Mouse (Mus musculus) liver, embryonic 12.5 days (tissue): Measurements from ENCODE around the gene Dido1. TPM values are rescaled to one million over a fixed set of nuclear protein-coding genes. Genes with fewer than 3 reads are reported as not detected.

Experiments
- ATAC-seq: fragments of 200-750 bp; cut with Nextera tagmentation; 2 replicates; pipeline ENCODE4 v1.8.0; 2017; ENCODE audit warnings: moderate number of reproducible peaks, mild to moderate bottlenecking, moderate library complexity
- H3K27ac ChIP-seq: fragments of 300-500 bp; sonication (generic); 2 replicates; pipeline ENCODE4 v1.5.1; 2016; ENCODE audit warnings: mild to moderate bottlenecking
- H3K27me3 ChIP-seq: fragments of 300-500 bp; sonication (generic); replicated peaks from 2 replicates; pipeline ENCODE4 v1.6.1; 2016; ENCODE audit warnings: mild to moderate bottlenecking, moderate library complexity
- H3K36me3 ChIP-seq: fragments of 300-500 bp; sonication (generic); 2 replicates; pipeline ENCODE4 v1.6.1; 2016; ENCODE audit warnings: mild to moderate bottlenecking, moderate library complexity
- H3K4me1 ChIP-seq: fragments of 300-500 bp; sonication (generic); 2 replicates; pipeline ENCODE4 v1.6.1; 2016
- H3K4me2 ChIP-seq: fragments of 300-500 bp; sonication (generic); 2 replicates; pipeline ENCODE4 v1.6.1; 2016; ENCODE audit warnings: mild to moderate bottlenecking, moderate library complexity
- H3K4me3 ChIP-seq: fragments of 300-500 bp; sonication (generic); 2 replicates; pipeline ENCODE4 v1.5.1; 2016; ENCODE audit warnings: mild to moderate bottlenecking, moderate library complexity
- H3K9ac ChIP-seq: fragments of 300-500 bp; sonication (generic); 2 replicates; pipeline ENCODE4 v1.6.1; 2016; ENCODE audit warnings: mild to moderate bottlenecking, moderate library complexity
- H3K9me3 ChIP-seq: fragments of 300-500 bp; sonication (generic); replicated peaks from 2 replicates; pipeline ENCODE4 v1.6.1; 2016; ENCODE audit warnings: mild to moderate bottlenecking, moderate library complexity
- WGBS: fragments of 180-500 bp; shearing (Covaris S2); methylation state at CpG from one replicate; pipeline ENCODE4 v1.1.7; 2016; ENCODE audit not compliant: insufficient replicate concordance; 5-methylcytosine and 5-hydroxymethylcytosine counted together
- polyA plus RNA-seq: library from polyadenylated mRNA; unstranded; fragments of >200 nt; fragmentation: Nextera tagmentation; extraction: Ambion mirVana; gene quantifications from 2 replicates; pipeline ENCODE4 v1.2.1, GENCODE M21; 2016

The Dido1 gene
- polyA plus RNA-seq, 1 experiment from 2014 or later: 21.5 TPM

- Histone ChIP-seq H3K36me3 (peaks cover 24% of the 10 kb centered on the region), H3K9ac (peak overlapping the region; percentile 91), H3K9me3 (no peaks in the 10 kb centered on the region), H3K27ac (peak overlapping the region; percentile 95), H3K4me3 (peak overlapping the region; percentile 72), H3K4me2 (peak overlapping the region; percentile 94), H3K4me1 (peaks cover 88% of the 10 kb centered on the region), H3K27me3 (no peaks in the 10 kb centered on the region)
- WGBS: under 1% methylated on average over 66 of the region's 66 CpGs
- ATAC-seq: peak; percentile 92
Observed at GRCm38 (mm10) chr2:180701767-180702621, 7.8 kb downstream of the Dido1 start.

DNA sequence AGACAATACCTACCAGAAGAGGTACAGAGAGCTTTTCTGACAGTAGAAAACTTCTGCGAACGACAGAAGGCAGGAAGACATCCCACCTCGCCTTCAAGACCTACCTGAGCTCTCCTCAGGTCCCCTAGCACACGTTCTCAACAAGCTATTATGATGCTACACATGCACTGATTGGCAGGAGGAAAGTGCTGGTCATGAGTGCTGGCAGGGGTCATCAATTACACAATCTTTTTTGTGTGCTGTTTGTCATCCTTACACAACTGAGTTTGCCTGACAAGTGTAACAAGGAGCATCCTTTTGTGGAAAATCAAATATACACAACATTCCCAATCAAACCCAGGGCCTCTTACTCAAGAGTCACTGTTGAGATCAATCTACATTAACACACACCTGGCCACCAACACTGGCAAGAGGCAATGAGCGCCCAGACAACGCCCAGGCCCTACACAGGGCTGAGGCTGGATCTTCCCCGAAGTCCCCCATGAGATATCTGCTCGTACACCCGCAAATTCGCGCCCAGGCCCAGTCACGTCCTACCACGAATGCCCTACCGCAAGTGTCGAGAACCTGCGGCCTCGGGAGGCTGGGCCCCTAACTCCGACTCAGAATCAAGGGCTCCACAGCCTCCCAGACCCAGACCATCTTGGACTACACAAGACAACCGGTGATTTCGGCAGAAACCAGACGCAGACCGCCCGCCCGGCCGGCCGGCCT, 8.6 kb downstream of the Dido1 start:
- H3K27ac ChIP-seq: peak overlapping the region; percentile 95
- peak overlapping the region; percentile 72 for H3K4me3 ChIP-seq
- peaks cover 17% of the 10 kb centered on the region for H3K36me3 ChIP-seq
- WGBS: 3% methylated on average over 26 of the region's 26 CpGs
- ATAC-seq: peak; percentile 48
- peaks cover 90% of the 10 kb centered on the region for H3K4me1 ChIP-seq
- H3K9ac ChIP-seq: peak overlapping the region; percentile 91
- H3K27me3 ChIP-seq: no peaks in the 10 kb centered on the region
- no peaks in the 10 kb centered on the region for H3K9me3 ChIP-seq
- H3K4me2 ChIP-seq: peak overlapping the region; percentile 94

- H3K36me3 ChIP-seq: peaks cover 9% of the 10 kb centered on the region
- no peaks in the 10 kb centered on the region for H3K9me3 ChIP-seq
- WGBS: 50% methylated on average over 5 of the region's 5 CpGs
- H3K27ac ChIP-seq: peak overlapping the region; percentile 95
- peak overlapping the region; percentile 94 for H3K4me2 ChIP-seq
- H3K27me3 ChIP-seq: no peaks in the 10 kb centered on the region
- H3K4me1 ChIP-seq: peaks cover 90% of the 10 kb centered on the region
- H3K4me3 ChIP-seq: peak overlapping the region; percentile 72
- H3K9ac ChIP-seq: peak overlapping the region; percentile 91
- ATAC-seq: no peak
Observed at GRCm38 (mm10) chr2:180700457-180700856, 9.3 kb downstream of the Dido1 start.

- no peak overlapping the region for H3K9ac ChIP-seq
- no peaks in the 10 kb centered on the region for H3K9me3 ChIP-seq
- H3K4me2 ChIP-seq: no peak overlapping the region
- H3K27me3 ChIP-seq: no peaks in the 10 kb centered on the region
- 46% methylated on average over 2 of the region's 2 CpGs for WGBS
- ATAC-seq: no peak
- H3K4me1 ChIP-seq: peaks cover 77% of the 10 kb centered on the region
- H3K4me3 ChIP-seq: no peak overlapping the region
- H3K27ac ChIP-seq: no peak overlapping the region
- H3K36me3 ChIP-seq: peaks cover 18% of the 10 kb centered on the region
Observed at GRCm38 (mm10) chr2:180695176-180695575, 14.6 kb downstream of the Dido1 start.

DNA sequence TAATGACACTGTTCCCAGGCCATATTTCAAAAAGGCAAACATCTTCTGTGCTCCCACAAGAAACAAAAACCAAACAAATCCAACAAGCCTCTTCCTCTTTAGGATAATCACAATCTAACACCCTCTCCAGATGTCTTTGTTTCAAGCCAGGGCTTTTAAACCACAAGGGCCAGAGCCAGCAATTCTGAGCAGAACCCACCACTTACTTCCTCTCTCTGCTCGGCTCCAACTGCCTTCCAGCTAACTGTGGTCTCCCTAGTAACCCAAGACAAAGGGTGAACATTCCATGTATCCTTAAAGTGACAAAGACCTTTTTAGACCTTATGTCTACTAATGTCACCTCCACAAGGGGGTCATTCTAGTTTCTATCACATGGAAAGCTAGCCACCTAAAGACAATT, 17.2 kb downstream of the Dido1 start:
- Histone ChIP-seq H3K4me2 (no peak overlapping the region), H3K4me3 (no peak overlapping the region), H3K36me3 (peaks cover 43% of the 10 kb centered on the region), H3K9me3 (no peaks in the 10 kb centered on the region), H3K27ac (peak overlapping the region; percentile 27; the same call in 1 of the 2 replicates), H3K9ac (no peak overlapping the region), H3K4me1 (peaks cover 52% of the 10 kb centered on the region), H3K27me3 (no peaks in the 10 kb centered on the region)
- 3% methylated on average over 1 of the region's 1 CpGs for WGBS
- no peak for ATAC-seq

GRCm38 (mm10) chr2:180689841-180690240, 20.0 kb downstream of the Dido1 start:
- Histone ChIP-seq H3K36me3 (peaks cover 71% of the 10 kb centered on the region), H3K27ac (no peak overlapping the region), H3K9me3 (no peaks in the 10 kb centered on the region), H3K4me1 (peaks cover 34% of the 10 kb centered on the region), H3K4me2 (no peak overlapping the region), H3K4me3 (no peak overlapping the region), H3K9ac (no peak overlapping the region), H3K27me3 (no peaks in the 10 kb centered on the region)
- WGBS: 78% methylated on average over 5 of the region's 5 CpGs
- no peak for ATAC-seq

DNA sequence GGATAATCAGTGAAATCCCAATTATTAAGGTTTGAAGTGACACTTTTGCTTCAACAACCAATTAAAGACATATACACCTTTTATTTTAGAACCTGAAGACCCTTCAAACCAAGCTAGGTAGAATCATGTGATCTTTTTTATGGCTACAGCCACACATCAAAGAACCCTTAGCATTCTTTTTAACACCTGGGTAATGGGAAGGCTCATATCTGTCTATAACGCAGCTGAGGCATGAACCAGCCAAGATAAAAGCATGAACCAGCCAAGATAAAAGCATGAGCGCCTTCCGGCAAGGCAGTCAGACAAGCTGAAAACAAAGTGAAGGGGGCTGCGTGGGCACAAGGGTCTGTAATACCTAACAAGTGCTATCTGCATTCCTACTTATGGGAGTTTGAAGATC, 25.8 kb downstream of the Dido1 start:
- Histone ChIP-seq H3K9ac (peak overlapping the region; percentile 25; the same call in 1 of the 2 replicates), H3K4me2 (peak overlapping the region; percentile 32)
- 0 out of 2 replicates have a peak, but pooled peaks have one; percentile 25 for ATAC-seq

DNA sequence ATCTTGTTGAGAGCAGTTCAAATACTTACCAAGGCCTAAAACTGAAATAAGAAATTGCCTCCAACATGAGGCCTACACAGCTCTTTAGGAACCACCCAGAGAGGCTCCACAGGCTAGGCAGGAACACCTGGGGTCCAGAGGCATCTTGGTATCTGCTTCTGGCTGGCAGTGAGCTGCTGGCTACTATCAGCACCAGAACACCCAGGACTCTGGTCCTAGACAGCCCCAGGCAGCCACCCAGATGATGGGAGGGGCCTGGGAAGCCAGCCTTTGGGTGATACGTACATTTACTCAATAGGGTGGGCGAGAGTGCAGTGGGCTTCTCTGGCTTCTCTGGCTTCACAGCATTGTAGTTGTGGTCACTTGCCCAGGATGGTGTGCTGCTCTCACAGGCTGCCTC, 26.3 kb downstream of the Dido1 start:
- Histone ChIP-seq H3K9me3 (no peaks in the 10 kb centered on the region), H3K4me3 (no peak overlapping the region), H3K36me3 (peaks cover 90% of the 10 kb centered on the region), H3K27me3 (no peaks in the 10 kb centered on the region), H3K4me1 (peaks cover 38% of the 10 kb centered on the region), H3K9ac (peak overlapping the region; percentile 25; the same call in 1 of the 2 replicates), H3K27ac (peak overlapping the region; percentile 37), H3K4me2 (peak overlapping the region; percentile 32)
- 75% methylated on average over 2 of the region's 2 CpGs for WGBS
- peak; percentile 85 for ATAC-seq

More for the DNA sequence above, 25.8 kb downstream of the Dido1 start:
- Histone ChIP-seq H3K9me3 (no peaks in the 10 kb centered on the region), H3K27me3 (no peaks in the 10 kb centered on the region), H3K4me3 (no peak overlapping the region), H3K36me3 (peaks cover 95% of the 10 kb centered on the region), H3K4me1 (peaks cover 34% of the 10 kb centered on the region), H3K27ac (peak overlapping the region; percentile 37)
- WGBS: 46% methylated on average over 4 of the region's 4 CpGs

- peaks cover 38% of the 10 kb centered on the region for H3K4me1 ChIP-seq
- no peak overlapping the region for H3K27ac ChIP-seq
- H3K4me2 ChIP-seq: no peak overlapping the region
- no peak overlapping the region for H3K9ac ChIP-seq
- peaks cover 70% of the 10 kb centered on the region for H3K36me3 ChIP-seq
- ATAC-seq: no peak
- no peak overlapping the region for H3K4me3 ChIP-seq
- no peaks in the 10 kb centered on the region for H3K27me3 ChIP-seq
- WGBS: 84% methylated on average over 2 of the region's 2 CpGs
- no peaks in the 10 kb centered on the region for H3K9me3 ChIP-seq
Observed at GRCm38 (mm10) chr2:180681225-180681624, 28.6 kb downstream of the Dido1 start.

GRCm38 (mm10) chr2:180678609-180679140, 31.1 kb downstream of the Dido1 start:
- peak; percentile 36 for ATAC-seq
- H3K36me3 ChIP-seq: peaks cover 63% of the 10 kb centered on the region
- H3K4me2 ChIP-seq: no peak overlapping the region
- H3K27ac ChIP-seq: no peak overlapping the region
- WGBS: 24% methylated on average over 4 of the region's 4 CpGs
- no peak overlapping the region for H3K9ac ChIP-seq
- H3K4me1 ChIP-seq: peaks cover 18% of the 10 kb centered on the region
- no peaks in the 10 kb centered on the region for H3K9me3 ChIP-seq
- H3K4me3 ChIP-seq: no peak overlapping the region
- no peaks in the 10 kb centered on the region for H3K27me3 ChIP-seq

- Histone ChIP-seq H3K4me3 (no peak overlapping the region), H3K4me1 (peaks cover 7% of the 10 kb centered on the region; the same call in 1 of the 2 replicates), H3K9ac (no peak overlapping the region), H3K4me2 (no peak overlapping the region), H3K27ac (no peak overlapping the region), H3K9me3 (no peaks in the 10 kb centered on the region), H3K27me3 (no peaks in the 10 kb centered on the region), H3K36me3 (peaks cover 63% of the 10 kb centered on the region)
- no peak for ATAC-seq
- WGBS: 85% methylated on average over 2 of the region's 2 CpGs
Observed at GRCm38 (mm10) chr2:180676706-180677105, 33.1 kb downstream of the Dido1 start.

DNA sequence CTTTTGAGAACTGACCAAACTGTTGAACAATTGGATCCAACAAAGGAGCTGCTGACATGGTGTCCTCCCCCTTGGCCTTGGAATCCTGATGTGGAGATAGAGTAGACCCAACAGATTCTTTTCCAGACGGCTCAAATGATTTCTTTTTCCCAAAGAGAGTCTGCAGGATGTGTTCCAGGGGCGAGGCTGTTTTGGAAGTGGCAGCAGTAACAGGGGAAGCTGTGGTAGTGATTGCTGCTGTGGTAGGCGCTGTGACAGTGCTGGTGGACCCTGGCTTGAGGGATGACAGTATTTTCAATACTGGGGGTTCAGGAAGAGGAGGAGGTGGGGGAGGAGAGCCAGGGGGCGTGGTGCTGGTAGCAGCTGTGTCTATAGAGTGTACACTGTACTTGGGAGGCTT, 47.8 kb downstream of the Dido1 start:
- Histone ChIP-seq H3K9me3 (no peaks in the 10 kb centered on the region), H3K36me3 (peaks cover 53% of the 10 kb centered on the region), H3K9ac (no peak overlapping the region), H3K27ac (no peak overlapping the region), H3K4me3 (no peak overlapping the region), H3K4me2 (no peak overlapping the region), H3K4me1 (0 out of 2 replicates have a peak, but pooled peaks cover 9% of the 10 kb centered on the region), H3K27me3 (no peaks in the 10 kb centered on the region)
- 81% methylated on average over 4 of the region's 4 CpGs for WGBS
- ATAC-seq: no peak
